Mouse (Mus musculus): Measurements from ENCODE around the gene Olfr1394. TPM values are rescaled to one million over a fixed set of nuclear protein-coding genes. Genes with fewer than 3 reads are reported as not detected.

The Olfr1394 gene
- polyA plus RNA-seq, 2 experiments, result not detected

- ATAC-seq (ENCODE audit: insufficient read depth) (no peak), DNase-seq (ENCODE audit: low read depth in 3 of 3, low spot score in 3 of 3) (no peak)
- H3K9me3 ChIP-seq (ENCODE audit: control insufficient read depth, low read length), result no peaks in the 10 kb centered on the region
- no peak overlapping the region for H3K9ac ChIP-seq (replicated peaks)
- H3K4me1 ChIP-seq (replicated peaks; ENCODE audit: control insufficient read depth in 2 of 2, insufficient read depth in 2 of 2, low read length in 1 of 2), result no peaks in the 10 kb centered on the region
- H3K4me2 ChIP-seq (ENCODE audit: low read depth), result no peak overlapping the region
- no peaks in the 10 kb centered on the region for H3K36me3 ChIP-seq (replicated peaks; ENCODE audit: control insufficient read depth, insufficient read depth, low read depth)
- no peak overlapping the region for H3K4me3 ChIP-seq (ENCODE audit: insufficient read depth in 1 of 2, low read depth in 2 of 2, low read length in 2 of 2)
- no peak overlapping the region for H3K27ac ChIP-seq
- TF ChIP-seq CTCF (IDR thresholded peaks at IDR 0.05; ENCODE audit: low read depth), result no peak
- TF ChIP-seq EP300 (IDR thresholded peaks at IDR 0.05; ENCODE audit: low read depth), result no peak
- 69% methylated on average over 6 of the region's 6 CpGs for WGBS (ENCODE audit: insufficient replicate concordance)
- no peaks in the 10 kb centered on the region for H3K27me3 ChIP-seq (ENCODE audit: control insufficient read depth, insufficient read depth, low read length)
Observed at GRCm38 (mm10) chr11:49112624-49113219, 41.5 kb upstream of the Olfr1394 start.

GRCm38 (mm10) chr11:49114158-49114557 is 40.0 kb upstream of the Olfr1394 start:
- Histone ChIP-seq H3K4me1 (replicated peaks; ENCODE audit: control insufficient read depth in 2 of 2, insufficient read depth in 2 of 2, low read length in 1 of 2) (no peaks in the 10 kb centered on the region), H3K9ac (replicated peaks) (no peak overlapping the region), H3K27ac (no peak overlapping the region), H3K27me3 (ENCODE audit: control insufficient read depth, insufficient read depth, low read length) (no peaks in the 10 kb centered on the region), H3K4me3 (ENCODE audit: insufficient read depth in 1 of 2, low read depth in 2 of 2, low read length in 2 of 2) (no peak overlapping the region), H3K9me3 (ENCODE audit: control insufficient read depth, low read length) (no peaks in the 10 kb centered on the region), H3K36me3 (replicated peaks; ENCODE audit: control insufficient read depth, insufficient read depth, low read depth) (no peaks in the 10 kb centered on the region), H3K4me2 (ENCODE audit: low read depth) (no peak overlapping the region)
- TF ChIP-seq CTCF (IDR thresholded peaks at IDR 0.05; ENCODE audit: low read depth), result no peak
- TF ChIP-seq EP300 (IDR thresholded peaks at IDR 0.05; ENCODE audit: low read depth), result no peak
- DNase-seq (ENCODE audit: low read depth in 3 of 3, low spot score in 3 of 3) (no peak), ATAC-seq (ENCODE audit: insufficient read depth) (no peak)
- 5% methylated on average over 2 of the region's 2 CpGs for WGBS (ENCODE audit: insufficient replicate concordance)

GRCm38 (mm10) chr11:49114774-49115173 is 39.4 kb upstream of the Olfr1394 start, which contains the start of gene Olfr1396:
TSS of gene Olfr1396 (minus strand) at chr11:49114874.
- H3K36me3 ChIP-seq (replicated peaks; ENCODE audit: control insufficient read depth, insufficient read depth, low read depth), result no peaks in the 10 kb centered on the region
- no peak for ATAC-seq (ENCODE audit: insufficient read depth)
- H3K9me3 ChIP-seq (ENCODE audit: control insufficient read depth, low read length), result no peaks in the 10 kb centered on the region
- no peak for DNase-seq (ENCODE audit: low read depth in 3 of 3, low spot score in 3 of 3)
- H3K9ac ChIP-seq (replicated peaks), result no peak within 1 kb of the TSS
- TF ChIP-seq CTCF (IDR thresholded peaks at IDR 0.05; ENCODE audit: low read depth), result no peak
- no peak for TF ChIP-seq EP300 (IDR thresholded peaks at IDR 0.05; ENCODE audit: low read depth)
- H3K4me3 ChIP-seq (ENCODE audit: insufficient read depth in 1 of 2, low read depth in 2 of 2, low read length in 2 of 2), result no peak within 1 kb of the TSS
- H3K4me2 ChIP-seq (ENCODE audit: low read depth), result no peak within 1 kb of the TSS
- H3K4me1 ChIP-seq (replicated peaks; ENCODE audit: control insufficient read depth in 2 of 2, insufficient read depth in 2 of 2, low read length in 1 of 2), result no peaks in the 10 kb centered on the region
- no peak within 1 kb of the TSS for H3K27ac ChIP-seq
- H3K27me3 ChIP-seq (ENCODE audit: control insufficient read depth, insufficient read depth, low read length), result no peaks in the 10 kb centered on the region

- ATAC-seq (ENCODE audit: insufficient read depth) (no peak), DNase-seq (ENCODE audit: low read depth in 3 of 3, low spot score in 3 of 3) (no peak)
- H3K4me3 ChIP-seq (ENCODE audit: insufficient read depth in 1 of 2, low read depth in 2 of 2, low read length in 2 of 2), result no peak overlapping the region
- 60% methylated on average over 3 of the region's 3 CpGs for WGBS (ENCODE audit: insufficient replicate concordance)
- H3K9me3 ChIP-seq (ENCODE audit: control insufficient read depth, low read length), result no peaks in the 10 kb centered on the region
- no peak overlapping the region for H3K4me2 ChIP-seq (ENCODE audit: low read depth)
- no peaks in the 10 kb centered on the region for H3K27me3 ChIP-seq (ENCODE audit: control insufficient read depth, insufficient read depth, low read length)
- no peaks in the 10 kb centered on the region for H3K36me3 ChIP-seq (replicated peaks; ENCODE audit: control insufficient read depth, insufficient read depth, low read depth)
- no peak overlapping the region for H3K9ac ChIP-seq (replicated peaks)
- no peak overlapping the region for H3K27ac ChIP-seq
- peaks cover 3 to 7% of the 10 kb centered on the region in 2 experiments for H3K4me1 ChIP-seq (replicated peaks; ENCODE audit: control insufficient read depth in 2 of 2, insufficient read depth in 2 of 2, low read length in 1 of 2)
- TF ChIP-seq CTCF (IDR thresholded peaks at IDR 0.05; ENCODE audit: low read depth) (no peak), EP300 (IDR thresholded peaks at IDR 0.05; ENCODE audit: low read depth) (no peak)
Observed at GRCm38 (mm10) chr11:49119635-49120034, 34.5 kb upstream of the Olfr1394 start.

- no peak overlapping the region for H3K27ac ChIP-seq
- no peaks in the 10 kb centered on the region for H3K27me3 ChIP-seq (ENCODE audit: control insufficient read depth, insufficient read depth, low read length)
- no peak for TF ChIP-seq EP300 (IDR thresholded peaks at IDR 0.05; ENCODE audit: low read depth)
- no peak for TF ChIP-seq CTCF (IDR thresholded peaks at IDR 0.05; ENCODE audit: low read depth)
- H3K9ac ChIP-seq (replicated peaks), result no peak overlapping the region
- H3K9me3 ChIP-seq (ENCODE audit: control insufficient read depth, low read length), result no peaks in the 10 kb centered on the region
- peak; percentile 40 to 49 (median 48) for DNase-seq (ENCODE audit: low read depth in 3 of 3, low spot score in 3 of 3)
- 64% methylated on average over 2 of the region's 2 CpGs for WGBS (ENCODE audit: insufficient replicate concordance)
- peak; percentile 68; the same call in 1 of the 2 replicates for ATAC-seq (ENCODE audit: insufficient read depth)
- H3K4me1 ChIP-seq (replicated peaks; ENCODE audit: control insufficient read depth in 2 of 2, insufficient read depth in 2 of 2, low read length in 1 of 2), result peaks cover 4 to 9% of the 10 kb centered on the region in 2 experiments
- H3K4me2 ChIP-seq (ENCODE audit: low read depth), result no peak overlapping the region
- no peaks in the 10 kb centered on the region for H3K36me3 ChIP-seq (replicated peaks; ENCODE audit: control insufficient read depth, insufficient read depth, low read depth)
- no peak overlapping the region for H3K4me3 ChIP-seq (ENCODE audit: insufficient read depth in 1 of 2, low read depth in 2 of 2, low read length in 2 of 2)
Observed at GRCm38 (mm10) chr11:49124169-49124568, 30.0 kb upstream of the Olfr1394 start.
